Mouse (Mus musculus): Measurements from ENCODE around the gene Obscn. TPM values are rescaled to one million over a fixed set of nuclear protein-coding genes. Genes with fewer than 3 reads are reported as not detected.
A peak's percentile ranks its signal among the peaks of the same experiment; 100 is the strongest.

Gene Obscn
- polyA plus RNA-seq, 1 experiment from 2014 or later = 2.0 TPM

DNA sequence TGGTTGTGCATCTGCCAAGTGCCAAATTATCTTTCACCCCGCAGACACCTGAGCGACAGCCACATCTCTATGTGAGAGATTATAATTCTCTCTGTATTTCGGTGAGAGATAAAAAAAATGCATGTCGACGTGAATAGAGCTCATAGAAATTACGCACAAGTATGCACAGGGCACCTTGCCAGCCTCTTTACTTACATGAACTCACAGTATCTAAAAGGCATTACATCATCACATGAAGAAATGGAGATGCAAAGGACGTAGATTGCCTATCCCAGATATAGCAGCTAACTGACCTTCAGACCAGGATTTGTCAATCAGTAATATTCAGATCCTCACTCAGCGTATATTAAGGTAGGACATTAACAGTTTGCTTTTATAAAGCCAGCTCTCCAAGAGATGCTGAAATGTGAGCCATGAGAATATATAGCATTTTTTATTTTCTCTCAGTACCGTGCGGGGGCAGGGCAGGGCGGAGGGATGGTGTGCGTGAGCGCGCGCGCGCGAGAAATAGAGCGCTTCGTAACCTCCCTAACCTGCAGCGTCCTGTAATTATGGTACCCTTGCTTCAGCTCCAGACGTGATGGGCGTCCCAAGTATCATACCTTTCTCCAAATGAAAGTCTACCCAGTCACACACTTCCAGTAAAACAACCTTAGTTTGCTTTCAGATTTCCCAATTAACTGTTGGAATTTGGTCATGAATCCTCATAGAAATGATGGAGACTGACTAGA, 188.2 kb downstream of the Obscn start:
- no peak for DNase-seq (ENCODE audit: low spot score)
- no peaks in the 10 kb centered on the region for H3K9me3 ChIP-seq (ENCODE audit: control insufficient read depth, low read length)
- H3K36me3 ChIP-seq (ENCODE audit: control insufficient read depth, insufficient read depth, low read length) = no peaks in the 10 kb centered on the region
- peak; percentile 57 for ATAC-seq (replicated peaks; ENCODE audit: low FRiP score, low TSS enrichment, low read depth)
- peaks cover 9% of the 10 kb centered on the region for H3K4me1 ChIP-seq (replicated peaks; ENCODE audit: control insufficient read depth, insufficient read depth, low read length)
- H3K9ac ChIP-seq (ENCODE audit: low read length) = peak overlapping the region; percentile 45
- peak overlapping the region; percentile 48 for H3K4me3 ChIP-seq (ENCODE audit: low read depth, low read length)
- 14% methylated on average over 23 of the region's 23 CpGs for WGBS
- H3K27ac ChIP-seq (ENCODE audit: low read depth) = peak overlapping the region; percentile 93
- H3K4me2 ChIP-seq (ENCODE audit: low read length) = peak overlapping the region; percentile 80
- H3K27me3 ChIP-seq (replicated peaks; ENCODE audit: control insufficient read depth, insufficient read depth, low read length) = no peaks in the 10 kb centered on the region

DNA sequence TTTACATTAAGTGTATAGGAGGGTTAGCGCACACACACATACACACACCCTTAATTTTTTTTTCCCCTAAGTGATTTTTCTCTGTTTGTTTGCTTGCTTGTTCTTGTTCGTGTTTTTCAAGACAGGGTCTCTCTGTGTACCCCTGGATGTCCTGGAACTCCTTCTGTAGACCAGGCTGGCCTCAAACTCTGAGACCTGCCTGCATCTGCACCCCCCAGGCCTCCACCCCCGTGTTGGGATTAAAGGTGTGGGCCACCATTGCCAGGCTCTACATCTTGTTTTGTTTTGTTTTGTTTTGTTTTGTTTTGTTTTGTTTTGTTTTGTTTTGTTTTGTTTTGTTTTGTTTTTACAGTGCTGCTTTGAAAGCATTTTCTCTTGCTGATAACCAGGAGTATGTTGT, 188.9 kb downstream of the Obscn start:
- no peak for DNase-seq (ENCODE audit: low spot score)
- no peak overlapping the region for H3K4me3 ChIP-seq (ENCODE audit: low read depth, low read length)
- H3K4me2 ChIP-seq (ENCODE audit: low read length) = peak overlapping the region; percentile 80; the same call in 1 of the 2 replicates
- no peak overlapping the region for H3K9ac ChIP-seq (ENCODE audit: low read length)
- no peaks in the 10 kb centered on the region for H3K36me3 ChIP-seq (ENCODE audit: control insufficient read depth, insufficient read depth, low read length)
- ATAC-seq (replicated peaks; ENCODE audit: low FRiP score, low TSS enrichment, low read depth) = no peak
- H3K27me3 ChIP-seq (replicated peaks; ENCODE audit: control insufficient read depth, insufficient read depth, low read length) = no peaks in the 10 kb centered on the region
- no peak overlapping the region for H3K27ac ChIP-seq (ENCODE audit: low read depth)
- H3K9me3 ChIP-seq (ENCODE audit: control insufficient read depth, low read length) = no peaks in the 10 kb centered on the region
- peaks cover 8% of the 10 kb centered on the region; the same call in 1 of the 2 replicates for H3K4me1 ChIP-seq (replicated peaks; ENCODE audit: control insufficient read depth, insufficient read depth, low read length)
- 87% methylated on average over 3 of the region's 3 CpGs for WGBS

Small RNAs within 50 kb of the gene (microRNA-seq; reads per million reads assigned to microRNA genes)
- not detected for gene Gm44313

Other genes starting within 250 kb of the Obscn start
- gene Zfp39, start 232.2 kb downstream of the Obscn start, polyA plus RNA-seq (2014; fragmentation: Nextera tagmentation; extraction: Ambion mirVana) = 6.7 and 7.2 TPM in 2 replicates
- gene Btnl10, start 218.5 kb downstream of the Obscn start, polyA plus RNA-seq (2014; fragmentation: Nextera tagmentation; extraction: Ambion mirVana) = 0.05 TPM in 1 of 2 replicates, not detected in the other
- gene Rnf187, start 197.5 kb downstream of the Obscn start, polyA plus RNA-seq (2014; fragmentation: Nextera tagmentation; extraction: Ambion mirVana) = 240 and 258 TPM in 2 replicates
- 24.9 and 26.3 TPM in 2 replicates for gene Hist3h2ba, start 187.5 kb downstream of the Obscn start, polyA plus RNA-seq (2014; fragmentation: Nextera tagmentation; extraction: Ambion mirVana)
- gene Hist3h2a, start 181.7 kb downstream of the Obscn start, polyA plus RNA-seq (2014; fragmentation: Nextera tagmentation; extraction: Ambion mirVana) = 28.7 and 30.3 TPM in 2 replicates
- gene Trim17, start 181.7 kb downstream of the Obscn start, polyA plus RNA-seq (2014; fragmentation: Nextera tagmentation; extraction: Ambion mirVana) = 0.24 and 0.28 TPM in 2 replicates
- gene Trim11, start 158.3 kb downstream of the Obscn start, polyA plus RNA-seq (2014; fragmentation: Nextera tagmentation; extraction: Ambion mirVana) = 16.5 and 19.6 TPM in 2 replicates
- 2.4 and 3.1 TPM in 2 replicates for gene Iba57, start 27.3 kb upstream of the Obscn start, polyA plus RNA-seq (2014; fragmentation: Nextera tagmentation; extraction: Ambion mirVana)
- 0.42 and 0.55 TPM in 2 replicates for gene Gjc2, start 46.8 kb upstream of the Obscn start, polyA plus RNA-seq (2014; fragmentation: Nextera tagmentation; extraction: Ambion mirVana)
- 142 and 143 TPM in 2 replicates for gene Guk1, start 55.8 kb upstream of the Obscn start, polyA plus RNA-seq (2014; fragmentation: Nextera tagmentation; extraction: Ambion mirVana)
- gene Mrpl55, start 66.1 kb upstream of the Obscn start, polyA plus RNA-seq (2014; fragmentation: Nextera tagmentation; extraction: Ambion mirVana) = 107 and 117 TPM in 2 replicates
- gene 2310033P09Rik, start 71.9 kb upstream of the Obscn start, polyA plus RNA-seq (2014; fragmentation: Nextera tagmentation; extraction: Ambion mirVana) = 29.9 and 33.5 TPM in 2 replicates
- 618 and 641 TPM in 2 replicates for gene Arf1, start 91.9 kb upstream of the Obscn start, polyA plus RNA-seq (2014; fragmentation: Nextera tagmentation; extraction: Ambion mirVana)
- not detected in 2 replicates for gene Wnt3a, start 154.3 kb upstream of the Obscn start, polyA plus RNA-seq (2014; fragmentation: Nextera tagmentation; extraction: Ambion mirVana)
- 2.5 TPM in 2 replicates for gene Wnt9a, start 170.5 kb upstream of the Obscn start, polyA plus RNA-seq (2014; fragmentation: Nextera tagmentation; extraction: Ambion mirVana)
- not detected in 2 replicates for gene Prss38, start 239.3 kb upstream of the Obscn start, polyA plus RNA-seq (2014; fragmentation: Nextera tagmentation; extraction: Ambion mirVana)